Mouse (Mus musculus) ZHBTc4 (cell line): Measurements from ENCODE around the gene Hoxa13.

Experiments used
- DNase-seq: peaks from one replicate; pipeline ENCODE4 v3.0.0-alpha.2; 2011; ENCODE audit warnings: low read depth, low spot score

Gene Hoxa13

GRCm38 (mm10) chr6:52212556-52213118 lies 48.0 kb downstream of the Hoxa13 start:
- DNase-seq: no peak

DNA sequence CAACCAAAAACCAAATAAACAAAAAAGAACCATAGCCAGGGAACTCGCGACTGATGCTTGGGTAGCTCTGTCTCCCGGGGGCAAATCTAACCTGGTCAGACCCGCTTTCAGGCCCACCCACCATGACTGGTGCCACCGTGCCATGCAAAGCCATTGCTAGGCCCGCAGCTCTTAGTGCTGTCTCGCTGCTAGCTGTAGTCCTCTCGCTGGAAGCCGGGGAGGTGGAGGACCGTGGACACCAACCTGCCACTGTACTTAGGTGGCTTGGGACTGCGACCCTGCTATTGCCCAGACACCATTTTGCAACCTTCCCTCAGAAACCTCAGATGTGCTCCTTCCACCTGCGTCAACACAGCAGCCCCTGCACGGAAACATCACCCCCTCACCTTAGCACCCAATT lies 48.7 kb downstream of the Hoxa13 start:
- DNase-seq: no peak

GRCm38 (mm10) chr6:52211170-52211935 lies 49.3 kb downstream of the Hoxa13 start:
- peak; percentile 91 for DNase-seq

- no peak for DNase-seq
These were observed 51.0 kb downstream of the Hoxa13 start for GRCm38 (mm10) chr6:52209685-52210046.

DNA sequence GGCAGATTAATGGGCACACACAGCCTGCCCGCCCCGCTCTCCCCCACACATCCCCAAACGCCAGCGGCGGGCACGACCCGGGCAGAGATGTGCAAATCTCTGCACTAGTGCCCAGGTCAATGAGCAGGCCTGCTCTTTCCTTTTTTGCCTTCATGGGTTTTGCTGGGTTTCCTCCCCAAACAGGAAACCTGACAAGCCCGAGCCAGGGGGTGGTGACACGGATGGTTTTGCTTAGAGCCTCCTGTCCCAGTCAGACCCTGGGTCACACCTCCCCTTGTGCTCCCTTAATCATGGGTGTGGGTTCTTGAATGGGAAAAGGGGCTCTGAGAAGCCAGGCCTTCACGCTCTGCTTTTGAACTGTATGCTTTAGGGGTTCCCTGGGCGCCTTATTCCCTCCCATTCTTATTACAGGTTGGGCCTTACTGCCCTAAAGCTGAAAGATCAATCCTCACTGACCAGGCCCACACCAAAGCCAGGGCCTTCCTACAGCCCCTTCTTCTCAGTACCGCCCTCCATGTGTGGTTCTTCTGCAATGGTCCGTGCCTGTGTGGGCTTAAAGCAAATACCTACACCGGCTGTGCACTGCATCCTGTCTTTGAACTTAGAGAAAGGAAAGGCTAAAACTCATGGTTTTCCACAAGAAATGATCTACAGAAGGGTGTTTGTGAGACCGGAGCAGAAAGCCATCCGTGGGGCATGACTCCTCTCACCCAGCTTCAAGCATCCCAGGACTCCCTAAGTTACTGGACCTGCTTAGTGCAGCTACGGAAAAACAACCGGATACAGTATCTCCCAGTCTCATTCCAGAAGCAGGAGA lies 51.6 kb downstream of the Hoxa13 start:
- DNase-seq: peak; percentile 33

DNA sequence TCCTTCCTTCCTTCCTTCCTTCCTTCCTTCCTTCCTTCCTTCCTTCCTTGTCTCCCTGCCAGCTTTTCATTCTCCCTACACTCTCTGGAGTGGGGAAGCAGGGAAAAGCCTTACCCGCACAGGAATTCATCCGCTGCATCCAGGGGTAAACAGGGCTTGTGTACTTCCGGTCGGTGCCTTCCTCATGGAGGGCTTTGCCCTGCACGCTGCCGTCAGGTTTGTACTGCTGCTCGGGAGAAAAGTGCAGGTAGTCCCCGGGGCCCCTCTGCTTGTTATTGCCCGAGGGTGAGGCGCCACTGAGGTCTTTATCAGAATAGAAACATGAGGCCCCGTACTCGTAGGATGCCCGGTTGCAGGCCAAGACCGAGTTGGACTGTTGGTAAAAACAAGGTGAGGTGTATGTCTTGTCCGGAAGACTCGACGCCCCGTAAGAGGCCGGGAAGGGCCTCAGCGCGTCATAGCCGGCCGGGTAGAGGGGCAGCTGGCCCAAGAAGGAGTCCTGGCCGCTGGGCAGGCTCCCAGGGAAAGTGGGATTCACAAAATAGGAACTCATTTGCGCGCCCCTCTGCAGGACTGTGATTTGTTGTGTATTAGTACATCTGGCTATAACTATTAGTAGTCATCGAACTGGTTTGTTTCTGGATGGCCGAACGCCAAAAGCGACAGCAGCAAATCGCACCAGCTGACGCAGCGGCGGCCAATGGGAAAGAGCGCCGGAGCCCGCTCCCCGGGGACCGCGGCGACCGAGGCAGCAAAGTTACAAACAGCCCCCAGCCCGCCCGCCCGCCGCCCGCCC lies 52.4 kb downstream of the Hoxa13 start, which contains the start of gene Hoxa6:
Gene Hoxa6 (minus strand): TSS at position 651 of the 796 bp plus-strand sequence.
- peak; percentile 58 for DNase-seq
